Comparison of ENCODE assay signal across 8 mouse cellular contexts in genomic region chr14:60250366-60250765, GRCm38 (mm10). TPM values are rescaled to one million over a fixed set of nuclear protein-coding genes. Genes with fewer than 3 reads are reported as not detected.
DNase-seq lines count a peak whose midpoint lies in the region; ATAC-seq and TF ChIP-seq lines count a peak whose summit lies in the region.

No protein-coding gene starts in this region.

- DNase-seq in heart, postnatal 25 days (ENCODE audit: low spot score): no peak
- no peak for DNase-seq in CH12.LX (ENCODE audit: extremely low read depth)
- DNase-seq in cerebellum, adult 9-11 months: no peak
- DNase-seq in layer of hippocampus, postnatal 14 days (ENCODE audit: low spot score in 2 of 2): no peak
- no peak for DNase-seq in urinary bladder, adult 18-20 months (ENCODE audit: low spot score in 2 of 2)

- 11% methylated on average over 8 of the region's 8 CpGs for WGBS in heart, embryonic 13.5 days
- 15% methylated on average over 8 of the region's 8 CpGs for WGBS in forebrain, embryonic 15.5 days
- WGBS in liver, embryonic 15.5 days (ENCODE audit: insufficient replicate concordance): 7% methylated on average over 8 of the region's 8 CpGs

- H3K36me3 ChIP-seq in heart, embryonic 13.5 days: peaks cover 9% of the 10 kb centered on the region
- H3K36me3 ChIP-seq in CH12.LX (replicated peaks in 1 of 2; ENCODE audit: control insufficient read depth in 1 of 2, insufficient read depth in 1 of 2, low read length in 1 of 2): peaks cover under 1 to 17% of the 10 kb centered on the region in 2 experiments
- H3K36me3 ChIP-seq in forebrain, embryonic 15.5 days: no peaks in the 10 kb centered on the region; the same call in 1 of the 2 replicates
- H3K36me3 ChIP-seq in liver, embryonic 15.5 days (replicated peaks): peaks cover 5% of the 10 kb centered on the region

- ATAC-seq in heart, embryonic 13.5 days (ENCODE audit: extremely low read depth, insufficient number of reproducible peaks, low FRiP score, low TSS enrichment): no peak
- no peak for ATAC-seq in forebrain, embryonic 15.5 days (replicated peaks)
- ATAC-seq in liver, embryonic 15.5 days (ENCODE audit: insufficient read depth): no peak

- H3K9me3 ChIP-seq in heart, embryonic 13.5 days: no peaks in the 10 kb centered on the region
- H3K9me3 ChIP-seq in CH12.LX (replicated peaks; ENCODE audit: low read length): no peaks in the 10 kb centered on the region
- no peaks in the 10 kb centered on the region for H3K9me3 ChIP-seq in forebrain, embryonic 15.5 days
- H3K9me3 ChIP-seq in liver, embryonic 15.5 days (replicated peaks): no peaks in the 10 kb centered on the region

- H3K27ac ChIP-seq in heart, embryonic 13.5 days (replicated peaks): peak overlapping the region; percentile 90; the same call in 1 of the 2 replicates
- H3K27ac ChIP-seq in CH12.LX (ENCODE audit: insufficient read depth, low read depth): no peak overlapping the region
- H3K27ac ChIP-seq in forebrain, embryonic 15.5 days (replicated peaks): peak overlapping the region; percentile 94
- H3K27ac ChIP-seq in liver, embryonic 15.5 days (replicated peaks): peak overlapping the region; percentile 89

- TF ChIP-seq RAD21 in CH12.LX (IDR thresholded peaks at IDR 0.05; ENCODE audit: low read depth, low read length): no peak

- in situ Hi-C loops in CH12.LX (cut with MboI; ENCODE audit: low pct_ligation_motif_present, low pct_unique_long_range_greater_than_20kb, low sequenced_read_pairs): loop anchor here (25.0 kb wide), 1 partner anchor 487 kb away; no protein-coding TSS in a partner anchor

- intact Hi-C loops in heart, postnatal 25 days (cut with DNase I): no loop called here

- no peak for TF ChIP-seq EP300 in CH12.LX (IDR thresholded peaks at IDR 0.05; ENCODE audit: low read length)

- dilution Hi-C loops in CH12.LX (cut with MboI; ENCODE audit: extremely low pct_ligation_motif_present, extremely low pct_unique_long_range_greater_than_20kb, low sequenced_read_pairs): no loop called here

- peak overlapping the region; percentile 74 for H3K4me3 ChIP-seq in heart, embryonic 13.5 days
- H3K4me3 ChIP-seq in CH12.LX (replicated peaks in 1 of 3; ENCODE audit: low read depth in 2 of 3, low read length in 2 of 3, poor library complexity in 1 of 3): peak overlapping the region; percentile 57 to 99 (median 98)
- peak overlapping the region; percentile 86 for H3K4me3 ChIP-seq in forebrain, embryonic 15.5 days
- peak overlapping the region; percentile 98 for H3K4me3 ChIP-seq in liver, embryonic 15.5 days (replicated peaks)

- H3K27me3 ChIP-seq in heart, embryonic 13.5 days (replicated peaks): no peaks in the 10 kb centered on the region
- no peaks in the 10 kb centered on the region for H3K27me3 ChIP-seq in CH12.LX (replicated peaks)
- no peaks in the 10 kb centered on the region for H3K27me3 ChIP-seq in forebrain, embryonic 15.5 days
- H3K27me3 ChIP-seq in liver, embryonic 15.5 days: no peaks in the 10 kb centered on the region

- H3K4me2 ChIP-seq in heart, embryonic 13.5 days: peak overlapping the region; percentile 93
- peak overlapping the region; percentile 99 for H3K4me2 ChIP-seq in CH12.LX (ENCODE audit: insufficient read depth, low read depth, poor library complexity, severe bottlenecking)
- H3K4me2 ChIP-seq in forebrain, embryonic 15.5 days (replicated peaks): peak overlapping the region; percentile 81
- peak overlapping the region; percentile 89 for H3K4me2 ChIP-seq in liver, embryonic 15.5 days

- H3K4me1 ChIP-seq in heart, embryonic 13.5 days: peaks cover 26% of the 10 kb centered on the region
- H3K4me1 ChIP-seq in CH12.LX (ENCODE audit: control insufficient read depth in 1 of 2, insufficient read depth in 2 of 2): peaks cover 11 to 25% of the 10 kb centered on the region in 2 experiments
- H3K4me1 ChIP-seq in forebrain, embryonic 15.5 days: peaks cover 26% of the 10 kb centered on the region
- peaks cover 31% of the 10 kb centered on the region for H3K4me1 ChIP-seq in liver, embryonic 15.5 days (replicated peaks)

- H3K9ac ChIP-seq in heart, embryonic 13.5 days: peak overlapping the region; percentile 96
- H3K9ac ChIP-seq in CH12.LX (ENCODE audit: insufficient read depth, low read depth): peak overlapping the region; percentile 85
- H3K9ac ChIP-seq in forebrain, embryonic 15.5 days (replicated peaks): peak overlapping the region; percentile 87
- peak overlapping the region; percentile 99 for H3K9ac ChIP-seq in liver, embryonic 15.5 days

- peaks cover 42% of the 10 kb centered on the region for H3K79me2 ChIP-seq in CH12.LX (replicated peaks; ENCODE audit: control insufficient read depth, extremely low read depth, insufficient read depth, poor library complexity, severe bottlenecking)

- no peak for TF ChIP-seq CTCF in CH12.LX (conservative IDR thresholded peaks at IDR 0.05 in 1 of 2, IDR thresholded peaks at IDR 0.05 in 1 of 2; ENCODE audit: low read depth in 2 of 2, low read length in 2 of 2)

- TF ChIP-seq POLR2A in CH12.LX (IDR thresholded peaks at IDR 0.05; ENCODE audit: low read depth, low read length): no peak

TF ChIP-seq in CH12.LX, 34 proteins besides CTCF, POLR2A, EP300 and RAD21:
- no peak for TF ChIP-seq ETS1 (conservative IDR thresholded peaks at IDR 0.05; ENCODE audit: low read depth, low read length)
- no peak for TF ChIP-seq CHD2 (IDR thresholded peaks at IDR 0.05; ENCODE audit: low read length)
- no peak for TF ChIP-seq GABPA (IDR thresholded peaks at IDR 0.05; ENCODE audit: insufficient replicate concordance, low read depth, low read length)
- no peak for TF ChIP-seq ZKSCAN1 (IDR thresholded peaks at IDR 0.05; ENCODE audit: borderline replicate concordance, low read depth, low read length)
- no peak for TF ChIP-seq MXI1 (IDR thresholded peaks at IDR 0.05; ENCODE audit: low read depth, low read length)
- no peak for TF ChIP-seq MAFK (IDR thresholded peaks at IDR 0.05; ENCODE audit: insufficient replicate concordance, low read length)
- TF ChIP-seq KAT2A (IDR thresholded peaks at IDR 0.05; ENCODE audit: insufficient replicate concordance, low read length): no peak
- TF ChIP-seq ZMIZ1 (IDR thresholded peaks at IDR 0.05; ENCODE audit: low read depth, low read length): no peak
- no peak for TF ChIP-seq POLR2AphosphoS2 (IDR thresholded peaks at IDR 0.05; ENCODE audit: low read depth, low read length)
- no peak for TF ChIP-seq USF2 (conservative IDR thresholded peaks at IDR 0.05; ENCODE audit: low read depth, low read length)
- TF ChIP-seq NELFE (IDR thresholded peaks at IDR 0.05; ENCODE audit: low read depth, low read length): no peak
- TF ChIP-seq IRF4 (IDR thresholded peaks at IDR 0.05; ENCODE audit: low read depth, low read length): no peak
- no peak for TF ChIP-seq ZC3H11A (IDR thresholded peaks at IDR 0.05; ENCODE audit: low read depth, low read length)
- TF ChIP-seq JUN (IDR thresholded peaks at IDR 0.05; ENCODE audit: insufficient read depth, low read depth, low read length): no peak
- no peak for TF ChIP-seq JUND (conservative IDR thresholded peaks at IDR 0.05; ENCODE audit: low read depth, low read length)
- TF ChIP-seq CHD1 (IDR thresholded peaks at IDR 0.05; ENCODE audit: low read depth, low read length): no peak

RNA-seq across cellular contexts. Expression of gene Nupl1, which starts 0.9 kb away (rescaled TPM):
- polyA plus RNA-seq in heart, embryonic 13.5 days (2015; fragmentation: Nextera tagmentation; extraction: Ambion mirVana): not detected in 2 replicates
- not detected for total RNA-seq in heart, postnatal 25 days (2021)
- total RNA-seq in CH12.LX (2012; rRNA removed) (not detected in 2 replicates), CH12.LX (2014; rRNA removed) (not detected in 2 replicates)
- polyA plus RNA-seq in CH12.LX (2012; ENCODE audit: insufficient read length, low read depth): not detected in 2 replicates
- polyA plus RNA-seq in forebrain, embryonic 15.5 days (2015; fragmentation: Nextera tagmentation; extraction: Ambion mirVana): 0.09 and 0.11 TPM in 2 replicates
- polyA plus RNA-seq in liver, embryonic 15.5 days (2015; fragmentation: Nextera tagmentation; extraction: Ambion mirVana): 0.05 TPM in 1 of 2 replicates, not detected in the other
- not detected for total RNA-seq in layer of hippocampus, postnatal 14 days (2021)

RNA-seq across cellular contexts. Expression of gene Gm49336, which starts 0.9 kb away (rescaled TPM):
- polyA plus RNA-seq in heart, embryonic 13.5 days (2015; fragmentation: Nextera tagmentation; extraction: Ambion mirVana): 30.6 and 33.7 TPM in 2 replicates
- total RNA-seq in heart, postnatal 25 days (2021): 10 to 100 TPM; 28.5 to 31.1 TPM
- total RNA-seq in CH12.LX (2012; rRNA removed): 36.3 and 43.1 TPM in 2 replicates
- 102 and 125 TPM in 2 replicates for total RNA-seq in CH12.LX (2014; rRNA removed)
- polyA plus RNA-seq in CH12.LX (2012; ENCODE audit: insufficient read length, low read depth): 49.3 and 54.3 TPM in 2 replicates
- 53.7 and 56.6 TPM in 2 replicates for polyA plus RNA-seq in forebrain, embryonic 15.5 days (2015; fragmentation: Nextera tagmentation; extraction: Ambion mirVana)
- polyA plus RNA-seq in liver, embryonic 15.5 days (2015; fragmentation: Nextera tagmentation; extraction: Ambion mirVana): 27.6 and 27.7 TPM in 2 replicates
- total RNA-seq in layer of hippocampus, postnatal 14 days (2021): 10 to 100 TPM; 82.2 to 86.4 TPM

RNA-seq across cellular contexts. Expression of gene Mtmr6, which starts 14.7 kb away (rescaled TPM):
- polyA plus RNA-seq in heart, embryonic 13.5 days (2015; fragmentation: Nextera tagmentation; extraction: Ambion mirVana): 24.0 and 24.3 TPM in 2 replicates
- 10 to 100 TPM; 27.2 to 29.6 TPM for total RNA-seq in heart, postnatal 25 days (2021)
- 15.8 and 18.5 TPM in 2 replicates for total RNA-seq in CH12.LX (2012; rRNA removed)
- 20.3 and 25.3 TPM in 2 replicates for total RNA-seq in CH12.LX (2014; rRNA removed)
- polyA plus RNA-seq in CH12.LX (2012; ENCODE audit: insufficient read length, low read depth): 10.4 and 11.7 TPM in 2 replicates
- polyA plus RNA-seq in forebrain, embryonic 15.5 days (2015; fragmentation: Nextera tagmentation; extraction: Ambion mirVana): 67.3 and 72.1 TPM in 2 replicates
- 13.6 and 13.7 TPM in 2 replicates for polyA plus RNA-seq in liver, embryonic 15.5 days (2015; fragmentation: Nextera tagmentation; extraction: Ambion mirVana)
- total RNA-seq in layer of hippocampus, postnatal 14 days (2021): 100 to 1,000 TPM; 102 to 106 TPM

RNA-seq across cellular contexts. Expression of gene Atp8a2, which starts 53.4 kb away (rescaled TPM):
- 6.7 and 7.0 TPM in 2 replicates for polyA plus RNA-seq in heart, embryonic 13.5 days (2015; fragmentation: Nextera tagmentation; extraction: Ambion mirVana)
- 1 to 10 TPM; 4.9 to 5.5 TPM for total RNA-seq in heart, postnatal 25 days (2021)
- total RNA-seq in CH12.LX (2012; rRNA removed): 0.08 and 0.21 TPM in 2 replicates
- total RNA-seq in CH12.LX (2014; rRNA removed): 0.11 and 0.15 TPM in 2 replicates
- polyA plus RNA-seq in CH12.LX (2012; ENCODE audit: insufficient read length, low read depth): 0.25 and 0.29 TPM in 2 replicates
- 31.7 and 33.6 TPM in 2 replicates for polyA plus RNA-seq in forebrain, embryonic 15.5 days (2015; fragmentation: Nextera tagmentation; extraction: Ambion mirVana)
- 3.5 and 4.9 TPM in 2 replicates for polyA plus RNA-seq in liver, embryonic 15.5 days (2015; fragmentation: Nextera tagmentation; extraction: Ambion mirVana)
- total RNA-seq in layer of hippocampus, postnatal 14 days (2021): 10 to 100 TPM; 51.4 to 61.8 TPM
